Mouse (Mus musculus) cerebellum, adult 9-10 months (tissue): ENCODE measurements around the gene Akap13.

ENCODE experiments used
- DNase-seq: peaks from one replicate; pipeline ENCODE4 v3.0.0; 2022

The Akap13 gene

GRCm38 (mm10) chr7:75568276-75568675, 112.9 kb downstream of the Akap13 start:
- no peak for DNase-seq

- DNase-seq, result no peak
Measured at GRCm38 (mm10) chr7:75568883-75569282, 113.5 kb downstream of the Akap13 start.

- no peak for DNase-seq
Measured at GRCm38 (mm10) chr7:75570218-75570617, 114.9 kb downstream of the Akap13 start.

GRCm38 (mm10) chr7:75571078-75571477, 115.7 kb downstream of the Akap13 start:
- DNase-seq, result no peak

GRCm38 (mm10) chr7:75572127-75572526, 116.8 kb downstream of the Akap13 start:
- no peak for DNase-seq

- DNase-seq, result no peak
Measured at GRCm38 (mm10) chr7:75575120-75575649, 119.9 kb downstream of the Akap13 start.

GRCm38 (mm10) chr7:75575800-75576585, 120.7 kb downstream of the Akap13 start:
- no peak for DNase-seq

GRCm38 (mm10) chr7:75576851-75577250, 121.5 kb downstream of the Akap13 start:
- no peak for DNase-seq

- no peak for DNase-seq
Measured at GRCm38 (mm10) chr7:75577353-75577752, 122.0 kb downstream of the Akap13 start.

GRCm38 (mm10) chr7:75578647-75579046, 123.3 kb downstream of the Akap13 start:
- no peak for DNase-seq

GRCm38 (mm10) chr7:75582091-75582490, 126.8 kb downstream of the Akap13 start:
- DNase-seq, result no peak

- no peak for DNase-seq
Measured at GRCm38 (mm10) chr7:75584100-75584499, 128.8 kb downstream of the Akap13 start.

- no peak for DNase-seq
Measured at GRCm38 (mm10) chr7:75585409-75585808, 130.1 kb downstream of the Akap13 start.

- DNase-seq, result no peak
Measured at GRCm38 (mm10) chr7:75586113-75586512, 130.8 kb downstream of the Akap13 start.

GRCm38 (mm10) chr7:75587727-75588126, 132.4 kb downstream of the Akap13 start:
- no peak for DNase-seq

- no peak for DNase-seq
Measured at GRCm38 (mm10) chr7:75589304-75589973, 134.1 kb downstream of the Akap13 start.

GRCm38 (mm10) chr7:75591961-75592360, 136.6 kb downstream of the Akap13 start:
- DNase-seq, result no peak

- no peak for DNase-seq
Measured at GRCm38 (mm10) chr7:75594801-75595200, 139.5 kb downstream of the Akap13 start.

- no peak for DNase-seq
Measured at GRCm38 (mm10) chr7:75595268-75595667, 139.9 kb downstream of the Akap13 start.

GRCm38 (mm10) chr7:75596058-75596748, 140.9 kb downstream of the Akap13 start:
- DNase-seq, result no peak

- no peak for DNase-seq
Measured at GRCm38 (mm10) chr7:75597840-75598239, 142.5 kb downstream of the Akap13 start.

GRCm38 (mm10) chr7:75600360-75601075, 145.2 kb downstream of the Akap13 start:
- DNase-seq, result no peak

GRCm38 (mm10) chr7:75607248-75607647, 151.9 kb downstream of the Akap13 start:
- DNase-seq, result no peak
